Mouse (Mus musculus): Measurements from ENCODE around the gene Wnt7a.

Wnt7a gene

GRCm38 (mm10) chr6:91384415-91384814 is 26.7 kb downstream of the Wnt7a start:
- DNase-seq: peak; percentile 58 to 62

GRCm38 (mm10) chr6:91383871-91384270 is 27.3 kb downstream of the Wnt7a start:
- peak; percentile 43 to 66 for DNase-seq

GRCm38 (mm10) chr6:91383303-91383702 is 27.9 kb downstream of the Wnt7a start:
- peak in 1 of 2 experiments; percentile 40 for DNase-seq

GRCm38 (mm10) chr6:91379871-91380270 is 31.3 kb downstream of the Wnt7a start:
- no peak for DNase-seq

- no peak for DNase-seq
These were observed 31.9 kb downstream of the Wnt7a start for GRCm38 (mm10) chr6:91379266-91379665.

GRCm38 (mm10) chr6:91372977-91373376 is 38.2 kb downstream of the Wnt7a start:
- no peak for DNase-seq

GRCm38 (mm10) chr6:91372586-91372971 is 38.6 kb downstream of the Wnt7a start:
- DNase-seq: no peak

GRCm38 (mm10) chr6:91371912-91372585 is 39.1 kb downstream of the Wnt7a start:
- no peak for DNase-seq

GRCm38 (mm10) chr6:91366781-91367180 is 44.4 kb downstream of the Wnt7a start:
- no peak for DNase-seq

GRCm38 (mm10) chr6:91365480-91365879 is 45.7 kb downstream of the Wnt7a start:
- no peak for DNase-seq

- peak; percentile 45 to 59 for DNase-seq
These were observed 48.4 kb downstream of the Wnt7a start for GRCm38 (mm10) chr6:91362756-91363155.

- DNase-seq: peak in 1 of 2 experiments; percentile 29
These were observed 50.2 kb downstream of the Wnt7a start for GRCm38 (mm10) chr6:91360998-91361397.

GRCm38 (mm10) chr6:91360371-91360690 is 50.8 kb downstream of the Wnt7a start:
- peak; percentile 60 to 68 for DNase-seq

- peak; percentile 84 to 93 for DNase-seq
These were observed 51.3 kb downstream of the Wnt7a start for GRCm38 (mm10) chr6:91359672-91360370.

GRCm38 (mm10) chr6:91358866-91359656 is 52.1 kb downstream of the Wnt7a start:
- peak in 1 of 2 experiments; percentile 35 for DNase-seq

- DNase-seq: no peak
These were observed 52.8 kb downstream of the Wnt7a start for GRCm38 (mm10) chr6:91358394-91358793.

GRCm38 (mm10) chr6:91357238-91357876 is 53.8 kb downstream of the Wnt7a start:
- peak; percentile 25 to 35 for DNase-seq

- DNase-seq: peak in 1 of 2 experiments; percentile 33
These were observed 61.5 kb downstream of the Wnt7a start for GRCm38 (mm10) chr6:91349620-91350019.

GRCm38 (mm10) chr6:91347721-91348120 is 63.4 kb downstream of the Wnt7a start:
- DNase-seq: no peak

GRCm38 (mm10) chr6:91346906-91347156 is 64.3 kb downstream of the Wnt7a start:
- peak in 1 of 2 experiments; percentile 53 for DNase-seq

GRCm38 (mm10) chr6:91346071-91346905 is 64.9 kb downstream of the Wnt7a start:
- no peak for DNase-seq

- no peak for DNase-seq
These were observed 66.1 kb downstream of the Wnt7a start for GRCm38 (mm10) chr6:91345091-91345490.
